Mouse (Mus musculus) T-helper 1 cell (primary cell): Measurements from ENCODE around the gene Tep1.
"Not testable (repeated sequence)": the region's sequence is repeated elsewhere in the genome, so short reads cannot be mapped to it uniquely, and the experiment has no call there.

Source experiments
- in situ Hi-C: fragments of 300-600 bp; cut with MboI, MseI; formaldehyde crosslinking; loops from one replicate; pipeline ENCODE4 v1.15.1; 2025; ENCODE audit warnings: high pct_unique_total_duplicates

The Tep1 gene

DNA sequence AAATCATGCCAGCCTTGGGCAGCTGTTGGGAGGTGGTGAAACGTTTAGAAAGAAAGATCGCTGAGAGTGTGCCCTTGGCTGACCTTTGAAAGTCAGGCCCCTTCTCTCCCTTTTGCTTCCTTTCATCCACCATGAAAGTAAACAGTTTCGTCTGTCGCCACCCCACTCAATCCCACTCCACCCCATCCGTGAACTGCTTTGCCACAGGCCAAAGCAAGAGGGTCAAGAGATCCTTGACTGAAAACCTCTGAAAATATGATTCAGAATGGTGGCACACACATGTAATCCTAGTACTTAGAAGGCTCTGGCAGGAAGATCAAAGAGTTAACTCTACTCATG is 414 bp upstream of the Tep1 start:
- in situ Hi-C loops, result loop anchor here (5.0 kb wide), 1 partner anchor 57 kb away; no protein-coding TSS in a partner anchor

GRCm38 (mm10) chr14:50868656-50869055 is 1.7 kb downstream of the Tep1 start:
- in situ Hi-C loops, result loop anchor here (5.0 kb wide), 1 partner anchor 51 kb away; no protein-coding TSS in a partner anchor

- in situ Hi-C loops, result loop anchor here (5.0 kb wide), 1 partner anchor 51 kb away; no protein-coding TSS in a partner anchor
These were observed 2.1 kb downstream of the Tep1 start for GRCm38 (mm10) chr14:50868211-50868610.

- in situ Hi-C loops, result loop anchor here (5.0 kb wide), 1 partner anchor 50 kb away; no protein-coding TSS in a partner anchor
These were observed 3.4 kb downstream of the Tep1 start for GRCm38 (mm10) chr14:50866966-50867365.

GRCm38 (mm10) chr14:50865005-50865404 is 5.4 kb downstream of the Tep1 start:
- in situ Hi-C loops, result loop anchor here (5.0 kb wide), 1 partner anchor 48 kb away; no protein-coding TSS in a partner anchor

- in situ Hi-C loops, result no loop called here
These were observed 7.7 kb downstream of the Tep1 start for GRCm38 (mm10) chr14:50862641-50863040.

GRCm38 (mm10) chr14:50855788-50856187 is 14.6 kb downstream of the Tep1 start:
- in situ Hi-C loops, result no loop called here

DNA sequence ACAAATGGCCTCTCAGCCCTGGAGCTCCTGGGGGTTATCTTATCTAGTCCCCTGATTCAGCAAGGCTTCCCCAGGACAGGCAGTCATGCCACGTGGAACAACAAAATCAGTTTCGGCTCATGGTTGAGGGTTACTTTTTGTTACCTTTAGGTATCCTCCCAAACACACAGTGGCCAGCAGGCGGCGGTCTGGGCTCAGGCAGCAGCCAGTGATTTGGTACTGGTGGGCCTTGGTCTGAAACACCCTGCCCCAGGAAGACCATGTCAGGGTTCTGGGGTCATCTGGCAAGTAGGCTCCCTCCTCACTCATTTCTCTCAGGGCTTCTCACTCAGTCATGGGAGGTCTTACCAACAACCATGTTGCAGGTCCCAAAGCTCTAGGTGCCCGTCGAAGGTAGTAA is 33.1 kb downstream of the Tep1 start:
- in situ Hi-C loops, result no loop called here

GRCm38 (mm10) chr14:50834435-50834834 is 35.9 kb downstream of the Tep1 start:
- in situ Hi-C loops, result no loop called here

- in situ Hi-C loops, result no loop called here
These were observed 36.4 kb downstream of the Tep1 start for GRCm38 (mm10) chr14:50833964-50834363.

- in situ Hi-C loops, result no loop called here
These were observed 40.5 kb downstream of the Tep1 start for GRCm38 (mm10) chr14:50829878-50830277.

GRCm38 (mm10) chr14:50826579-50826978 is 43.8 kb downstream of the Tep1 start:
- in situ Hi-C loops, result no loop called here

GRCm38 (mm10) chr14:50824219-50824618 is 46.1 kb downstream of the Tep1 start:
- in situ Hi-C loops, result no loop called here

- in situ Hi-C loops, result no loop called here
These were observed 47.1 kb downstream of the Tep1 start for GRCm38 (mm10) chr14:50823240-50823639.

- in situ Hi-C loops, result loop anchor here (5.0 kb wide), 1 partner anchor 249 kb away; no protein-coding TSS in a partner anchor
These were observed 57.3 kb downstream of the Tep1 start for GRCm38 (mm10) chr14:50813060-50813459.

DNA sequence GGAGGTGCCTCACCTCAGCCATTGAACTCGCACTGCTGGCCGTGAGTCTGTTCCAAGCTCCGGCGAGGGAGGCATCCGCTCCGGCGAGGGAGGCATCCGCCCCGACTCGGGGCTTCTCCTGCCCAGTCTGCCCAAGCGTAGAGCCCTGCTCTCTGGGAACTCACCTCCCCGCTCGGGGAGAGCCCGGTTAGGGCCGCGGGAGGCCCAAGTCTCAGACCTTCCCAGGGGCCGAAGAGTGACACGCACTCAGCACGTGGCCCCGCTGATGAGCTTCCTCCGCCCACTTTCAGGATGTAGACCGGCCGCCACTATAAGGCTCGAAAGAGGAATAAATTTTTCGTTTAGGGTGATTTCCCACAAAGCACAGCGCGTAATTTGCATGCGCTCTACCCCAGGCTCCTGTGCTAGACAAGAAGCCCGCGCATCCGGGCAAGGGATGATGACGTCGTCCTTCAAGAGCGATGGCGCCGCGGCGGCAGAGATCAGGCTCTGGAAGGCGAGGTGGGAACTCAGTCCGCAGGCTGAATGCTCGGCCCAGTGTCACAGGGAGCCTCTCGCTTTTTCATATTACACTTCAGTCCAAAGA is 62.8 kb downstream of the Tep1 start, which contains the start of the genes Ccnb1ip1 and Parp2:
Ccnb1ip1 (minus strand) TSS at position 246 of the 586 bp plus-strand sequence.
Parp2 (plus strand) TSS at position 355 of the 586 bp plus-strand sequence.
- in situ Hi-C loops, result no loop called here

DNA sequence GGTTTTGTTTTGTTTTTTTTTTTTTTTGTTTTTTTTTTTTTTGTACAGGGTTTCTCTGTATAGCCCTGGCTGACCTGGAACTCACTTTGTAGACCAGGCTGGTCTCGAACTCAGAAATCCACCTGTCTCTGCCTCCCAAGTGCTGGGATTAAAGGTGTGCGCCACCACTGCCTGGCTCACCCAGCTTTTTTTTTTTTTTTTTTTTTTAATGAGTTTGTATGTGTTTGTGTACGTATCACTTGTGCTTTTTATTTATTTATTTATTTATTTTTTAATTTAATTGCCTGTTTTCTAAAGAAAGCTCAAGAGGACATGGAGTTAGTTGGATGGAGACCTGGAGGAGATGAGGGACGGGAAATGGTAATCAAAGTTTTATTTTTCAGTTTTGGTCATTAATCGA is 63.9 kb downstream of the Tep1 start:
- in situ Hi-C loops, result not testable (repeated sequence)

GRCm38 (mm10) chr14:50804683-50805082 is 65.7 kb downstream of the Tep1 start:
- in situ Hi-C loops, result no loop called here

GRCm38 (mm10) chr14:50802843-50803562 is 67.4 kb downstream of the Tep1 start:
- in situ Hi-C loops, result no loop called here

DNA sequence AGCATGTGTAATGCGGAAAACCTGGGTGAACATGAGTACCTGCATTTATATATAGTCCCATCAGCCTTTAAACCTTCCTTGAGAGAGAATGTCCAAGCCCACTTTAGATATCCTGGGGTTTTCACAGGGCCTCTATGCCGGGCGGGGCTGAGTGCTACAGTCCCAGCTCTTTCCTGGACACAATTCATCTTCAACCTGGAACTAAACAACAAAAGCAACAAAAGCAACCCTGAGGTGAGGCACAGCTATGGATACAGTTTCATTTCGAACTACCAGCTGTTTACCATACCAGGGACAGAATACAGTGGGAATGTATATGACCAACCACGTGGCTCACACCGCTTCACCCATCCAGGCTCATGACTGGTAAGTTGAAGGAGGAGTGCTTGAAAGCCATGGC is 67.9 kb downstream of the Tep1 start:
- in situ Hi-C loops, result no loop called here

DNA sequence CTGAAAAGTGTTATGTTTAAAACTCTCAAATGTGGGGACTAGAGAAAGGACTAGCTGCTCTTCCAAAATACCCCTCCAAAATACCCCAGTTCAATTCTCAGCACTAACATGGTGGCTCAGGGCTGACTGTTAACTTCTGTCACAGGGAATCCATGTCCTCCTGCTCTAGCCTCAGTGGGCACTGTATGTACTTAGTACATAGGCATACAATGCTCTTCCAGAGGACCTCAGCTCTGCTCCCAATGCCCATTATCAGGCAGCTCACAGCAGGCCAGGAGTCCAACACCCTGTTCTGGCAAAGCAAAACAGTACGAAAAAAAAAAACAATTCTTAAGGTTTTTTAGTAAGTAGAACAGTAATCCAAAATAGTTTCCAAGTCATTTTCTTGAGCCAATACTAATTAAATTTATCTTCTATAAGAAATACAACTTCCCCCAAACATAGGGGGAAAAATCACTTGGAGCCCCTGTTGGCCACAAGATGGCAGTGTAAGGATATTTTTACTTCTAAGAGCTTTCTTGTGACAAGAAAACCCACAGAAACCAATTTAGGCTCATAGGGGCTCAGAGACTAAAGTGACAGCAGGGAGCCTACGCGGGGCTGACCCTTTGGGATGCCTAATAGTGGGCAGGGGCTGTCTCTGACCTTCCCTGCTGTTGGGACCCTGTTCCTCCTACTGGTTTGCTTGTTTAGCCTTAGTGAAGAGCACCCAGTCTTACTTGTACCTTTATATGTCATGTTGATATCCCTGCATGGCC is 70.7 kb downstream of the Tep1 start:
- in situ Hi-C loops, result no loop called here

GRCm38 (mm10) chr14:50798512-50798911 is 71.8 kb downstream of the Tep1 start:
- in situ Hi-C loops, result no loop called here
